Mouse (Mus musculus): ENCODE measurements around the gene Fanca.

DNA sequence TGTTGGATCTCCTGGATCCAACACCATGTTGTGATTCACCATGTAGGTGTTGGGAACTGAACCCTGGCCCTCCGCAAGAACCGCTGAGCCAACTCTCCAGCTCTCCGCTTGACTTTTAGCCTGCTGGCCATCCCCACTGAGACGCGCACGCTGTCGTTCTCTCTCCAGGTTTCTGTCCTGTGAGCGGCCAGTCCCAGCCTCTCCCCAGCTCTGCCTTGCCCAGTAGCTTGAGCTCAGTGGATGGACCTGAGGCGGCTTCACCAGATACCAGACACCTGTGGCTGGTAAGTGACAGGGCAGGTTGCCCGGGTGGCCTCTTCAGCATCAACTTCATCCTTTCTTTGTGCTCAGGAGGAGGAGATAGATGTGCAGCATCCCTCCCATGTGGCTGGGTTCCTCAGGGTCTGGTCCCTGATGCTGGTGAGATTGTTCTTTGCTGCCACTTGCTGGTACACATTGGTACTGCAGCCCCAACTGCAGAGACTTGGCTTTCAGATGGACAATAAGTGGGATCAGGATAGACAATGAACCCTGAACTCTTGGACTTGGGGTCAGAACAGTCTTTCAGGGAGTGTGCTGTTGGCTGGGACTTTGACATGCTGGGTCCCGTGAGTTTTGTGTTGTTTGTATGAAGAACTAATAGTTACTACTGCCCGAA is 42.8 kb upstream of the Fanca start:
- TF ChIP-seq CTCF (IDR thresholded peaks at IDR 0.05) (peak; percentile 98; the same call in 1 of the 2 replicates), EP300 (IDR thresholded peaks at IDR 0.05; ENCODE audit: insufficient read depth, low read depth, low read length) (0 out of 2 replicates have a peak, but pooled peaks have one; percentile 28), POLR2A (IDR thresholded peaks at IDR 0.05; ENCODE audit: insufficient read depth, low read depth, low read length) (no peak)

Data from heart, adult 2 months (tissue).